Mouse (Mus musculus) liver, postnatal 0 days (tissue): Measurements from ENCODE around the gene Cmtm5. TPM values are rescaled to one million over a fixed set of nuclear protein-coding genes. Genes with fewer than 3 reads are reported as not detected.

ENCODE experiments used
- ATAC-seq: fragments of 200-750 bp; cut with Nextera tagmentation; 2 replicates; pipeline ENCODE4 v1.8.0; 2017; ENCODE audit warnings: mild to moderate bottlenecking, moderate library complexity
- DNase-seq: peaks from one replicate; pipeline ENCODE4 v3.0.0-alpha.2; 2016
- H3K27ac ChIP-seq: fragments of 300-500 bp; sonication (generic); 2 replicates; pipeline ENCODE4 v1.5.1; 2014; ENCODE audit warnings: antibody characterized with exemption, moderate library complexity, mild to moderate bottlenecking, low read depth
- H3K27me3 ChIP-seq: fragments of 300-500 bp; sonication (generic); 2 replicates; pipeline ENCODE4 v1.6.1; 2014; ENCODE audit warnings: low read length, control low read depth, mixed read lengths; ENCODE audit not compliant: insufficient read depth
- H3K36me3 ChIP-seq: fragments of 300-500 bp; sonication (generic); replicated peaks from 2 replicates; pipeline ENCODE4 v1.6.1; 2014; ENCODE audit warnings: mild to moderate bottlenecking, control low read depth, low read length, moderate library complexity, mixed read lengths; ENCODE audit not compliant: insufficient read depth
- H3K4me1 ChIP-seq: fragments of 300-500 bp; sonication (generic); 2 replicates; pipeline ENCODE4 v1.6.1; 2014; ENCODE audit warnings: antibody characterized with exemption, mild to moderate bottlenecking, control low read depth; ENCODE audit not compliant: insufficient read depth
- H3K4me2 ChIP-seq: fragments of 300-500 bp; sonication (generic); 2 replicates; pipeline ENCODE4 v1.6.1; 2014; ENCODE audit warnings: low read depth, mild to moderate bottlenecking, low read length, moderate library complexity, mixed read lengths
- H3K4me3 ChIP-seq: fragments of 300-500 bp; sonication (generic); 2 replicates; pipeline ENCODE4 v1.5.1; 2014; ENCODE audit warnings: low read depth, low read length
- H3K9ac ChIP-seq: fragments of 300-500 bp; sonication (generic); replicated peaks from 2 replicates; pipeline ENCODE4 v1.6.1; 2014; ENCODE audit warnings: mild to moderate bottlenecking, moderate library complexity
- H3K9me3 ChIP-seq: fragments of 300-500 bp; sonication (generic); 2 replicates; pipeline ENCODE4 v1.6.1; 2016; ENCODE audit warnings: mild to moderate bottlenecking, control low read depth, low read length, mixed read lengths
- CTCF ChIP-seq: sonication (generic); IDR thresholded peaks from 2 replicates; pipeline ENCODE4 v1.5.1; 2016; ENCODE audit warnings: antibody characterized with exemption, low read depth
- EP300 ChIP-seq: IDR thresholded peaks from 2 replicates; pipeline ENCODE4 v1.6.1; 2016; ENCODE audit warnings: antibody characterized with exemption, low read depth, mild to moderate bottlenecking
- WGBS: fragments of 180-500 bp; shearing (Covaris S2); extraction: QIAGEN DNeasy Blood & Tissue Kit; methylation state at CpG from one replicate; pipeline ENCODE4 v1.1.7; 2014; ENCODE audit not compliant: insufficient replicate concordance; 5-methylcytosine and 5-hydroxymethylcytosine counted together
- polyA plus RNA-seq: library from polyadenylated mRNA; unstranded; fragments of >200 nt; fragmentation: Nextera tagmentation; extraction: Ambion mirVana; gene quantifications from 2 replicates; pipeline ENCODE4 v1.2.1, GENCODE M21; 2015

Gene Cmtm5
- polyA plus RNA-seq, 1 experiment from 2014 or later = not detected

GRCm38 (mm10) chr14:54900383-54900782 lies 35.7 kb upstream of the Cmtm5 start:
- Histone ChIP-seq H3K27ac (no peak overlapping the region), H3K4me1 (peaks cover 8% of the 10 kb centered on the region; the same call in 1 of the 2 replicates), H3K9ac (no peak overlapping the region), H3K4me3 (no peak overlapping the region), H3K36me3 (peaks cover 35% of the 10 kb centered on the region), H3K4me2 (no peak overlapping the region), H3K9me3 (no peaks in the 10 kb centered on the region), H3K27me3 (no peaks in the 10 kb centered on the region)
- DNase-seq (peak; percentile 66), ATAC-seq (peak; percentile 70)
- 1% methylated on average over 3 of the region's 3 CpGs for WGBS
- TF ChIP-seq EP300 (no peak), CTCF (peak; percentile 85)

GRCm38 (mm10) chr14:54903641-54904040 lies 32.4 kb upstream of the Cmtm5 start:
- no peak for ATAC-seq
- Histone ChIP-seq H3K4me3 (no peak overlapping the region), H3K4me2 (no peak overlapping the region), H3K27ac (no peak overlapping the region), H3K9ac (no peak overlapping the region), H3K36me3 (peaks cover 6% of the 10 kb centered on the region; the same call in 1 of the 2 replicates), H3K4me1 (peaks cover 4% of the 10 kb centered on the region; the same call in 1 of the 2 replicates), H3K9me3 (no peaks in the 10 kb centered on the region), H3K27me3 (no peaks in the 10 kb centered on the region)
- TF ChIP-seq CTCF = no peak
- TF ChIP-seq EP300 = no peak
- DNase-seq = no peak
- WGBS = 87% methylated on average over 4 of the region's 4 CpGs

- DNase-seq (no peak), ATAC-seq (no peak)
- peaks cover 21% of the 10 kb centered on the region for H3K27me3 ChIP-seq
- H3K9me3 ChIP-seq = no peaks in the 10 kb centered on the region
- no peak overlapping the region for H3K27ac ChIP-seq
- peaks cover 6% of the 10 kb centered on the region for H3K4me1 ChIP-seq
- WGBS = 61% methylated on average over 7 of the region's 7 CpGs
- H3K4me2 ChIP-seq = no peak overlapping the region
- no peak for TF ChIP-seq CTCF
- no peak for TF ChIP-seq EP300
- H3K36me3 ChIP-seq = no peaks in the 10 kb centered on the region
- no peak overlapping the region for H3K4me3 ChIP-seq
- H3K9ac ChIP-seq = no peak overlapping the region
Measured at GRCm38 (mm10) chr14:54908682-54909081, 27.4 kb upstream of the Cmtm5 start.

- Histone ChIP-seq H3K4me1 (peaks cover 6% of the 10 kb centered on the region), H3K4me3 (peak overlapping the region; percentile 70), H3K27ac (no peak overlapping the region), H3K9ac (peak overlapping the region; percentile 56), H3K27me3 (peaks cover 30% of the 10 kb centered on the region), H3K9me3 (no peaks in the 10 kb centered on the region), H3K36me3 (no peaks in the 10 kb centered on the region), H3K4me2 (peak overlapping the region; percentile 92)
- ATAC-seq (0 out of 2 replicates have a peak, but pooled peaks have one; percentile 15), DNase-seq (no peak)
- TF ChIP-seq CTCF (no peak), EP300 (no peak)
- WGBS = 7% methylated on average over 51 of the region's 69 CpGs
Measured at GRCm38 (mm10) chr14:54912109-54912850, 23.8 kb upstream of the Cmtm5 start.

- ATAC-seq (no peak), DNase-seq (peak; percentile 34)
- H3K36me3 ChIP-seq = no peaks in the 10 kb centered on the region
- TF ChIP-seq CTCF = no peak
- TF ChIP-seq EP300 = no peak
- peak within 1 kb of the TSS; percentile 70 for H3K4me3 ChIP-seq
- peak within 1 kb of the TSS; percentile 56 for H3K9ac ChIP-seq
- H3K4me1 ChIP-seq = peaks cover 6% of the 10 kb centered on the region
- H3K27ac ChIP-seq = no peak within 1 kb of the TSS
- H3K27me3 ChIP-seq = peaks cover 30% of the 10 kb centered on the region
- H3K4me2 ChIP-seq = peak within 1 kb of the TSS; percentile 92
- H3K9me3 ChIP-seq = no peaks in the 10 kb centered on the region
- WGBS = under 1% methylated on average over 18 of the region's 28 CpGs
Measured at GRCm38 (mm10) chr14:54912886-54913285, 23.2 kb upstream of the Cmtm5 start, which contains the start of gene Slc22a17. Slc22a17 (minus strand) TSS chr14:54913132.

- 22% methylated on average over 10 of the region's 10 CpGs for WGBS
- Histone ChIP-seq H3K4me1 (peaks cover 6% of the 10 kb centered on the region), H3K27me3 (peaks cover 30% of the 10 kb centered on the region)
Measured at GRCm38 (mm10) chr14:54913343-54913742, 22.7 kb upstream of the Cmtm5 start.

More at GRCm38 (mm10) chr14:54913343-54913742, 22.7 kb upstream of the Cmtm5 start:
- Histone ChIP-seq H3K4me2 (peak overlapping the region; percentile 92), H3K4me3 (peak overlapping the region; percentile 70), H3K36me3 (no peaks in the 10 kb centered on the region), H3K9me3 (no peaks in the 10 kb centered on the region), H3K27ac (no peak overlapping the region), H3K9ac (no peak overlapping the region)
- ATAC-seq = no peak
- no peak for TF ChIP-seq EP300
- TF ChIP-seq CTCF = no peak
- DNase-seq = no peak
